ENCODE assay signal across 18 mouse cellular contexts in the genomic region with DNA sequence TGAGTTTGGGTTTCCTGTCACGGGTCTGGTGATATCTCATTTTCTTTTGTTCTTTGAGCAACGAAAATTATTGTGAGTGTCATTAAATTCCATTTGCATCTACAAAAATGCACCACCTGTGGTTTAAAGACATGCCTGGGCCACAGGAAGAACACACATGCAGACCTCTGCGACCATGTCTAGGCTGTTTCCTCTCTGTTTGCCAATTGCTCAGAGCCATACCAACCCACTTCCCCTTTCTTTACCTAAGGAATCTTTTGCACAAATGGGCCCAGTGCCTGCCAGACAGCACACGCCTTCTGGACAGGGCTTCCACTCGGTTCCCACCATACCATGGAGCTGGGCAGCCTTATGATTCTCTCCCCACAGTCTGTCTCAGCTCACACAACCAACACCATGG. TPM values are rescaled to one million over a fixed set of nuclear protein-coding genes. Genes with fewer than 3 reads are reported as not detected.
DNase-seq lines count a peak whose midpoint lies in the region; ATAC-seq and TF ChIP-seq lines count a peak whose summit lies in the region.
"Had no signal": no experiment of that assay in that cellular context is flagged by ENCODE, and none has a peak within 500 bp of the region (broad histone marks: within the 10 kb centered on the region; RNA-seq: fewer than 3 reads in every experiment).

No protein-coding gene starts in this region.

- H3K4me2 ChIP-seq in forebrain, embryonic 16.5 days (ENCODE audit: low read length), result no peak overlapping the region
- H3K4me2 ChIP-seq in forebrain, postnatal 0 days (ENCODE audit: low read depth), result no peak overlapping the region
- H3K4me2 ChIP-seq: midbrain, embryonic 15.5 days; neural tube, embryonic 13.5 days had no signal

- no peak overlapping the region for H3K4me3 ChIP-seq in forebrain, embryonic 16.5 days (replicated peaks; ENCODE audit: low read length)
- no peak overlapping the region for H3K4me3 ChIP-seq in forebrain, postnatal 0 days (ENCODE audit: low read depth, low read length)
- H3K4me3 ChIP-seq: erythroblast, embryonic 14.5 days; heart, adult 2 months; layer of hippocampus, adult 2 months; midbrain, embryonic 15.5 days; neural tube, embryonic 13.5 days had no signal

- no peak overlapping the region for H3K27ac ChIP-seq in forebrain, embryonic 16.5 days (ENCODE audit: low read length)
- H3K27ac ChIP-seq in forebrain, postnatal 0 days (ENCODE audit: low read depth, low read length), result no peak overlapping the region
- H3K27ac ChIP-seq: heart, adult 2 months; layer of hippocampus, adult 2 months; liver, embryonic 14.5 days; macrophage; midbrain, embryonic 15.5 days; neural tube, embryonic 13.5 days had no signal

- no peaks in the 10 kb centered on the region for H3K36me3 ChIP-seq in forebrain, embryonic 16.5 days (ENCODE audit: control insufficient read depth, insufficient read depth)
- peaks cover 6% of the 10 kb centered on the region; the same call in 1 of the 2 replicates for H3K36me3 ChIP-seq in forebrain, postnatal 0 days (ENCODE audit: insufficient read depth)
- H3K36me3 ChIP-seq: midbrain, embryonic 15.5 days had no signal

- ATAC-seq in forebrain, embryonic 16.5 days, result 0 out of 2 replicates have a peak, but pooled peaks have one; percentile 12
- no peak for ATAC-seq in forebrain, postnatal 0 days
- ATAC-seq in inflammation-experienced regulatory T-cells, adult 6 months, result peak; percentile 70
- ATAC-seq: midbrain, embryonic 15.5 days had no signal

- H3K4me1 ChIP-seq in forebrain, embryonic 16.5 days (replicated peaks; ENCODE audit: control insufficient read depth, insufficient read depth, low read length), result no peaks in the 10 kb centered on the region
- no peaks in the 10 kb centered on the region; the same call in 1 of the 2 replicates for H3K4me1 ChIP-seq in forebrain, postnatal 0 days (ENCODE audit: insufficient read depth)
- H3K4me1 ChIP-seq: midbrain, embryonic 15.5 days had no signal

- no peaks in the 10 kb centered on the region for H3K27me3 ChIP-seq in forebrain, embryonic 16.5 days (replicated peaks; ENCODE audit: control insufficient read depth, insufficient read depth, low read length)
- H3K27me3 ChIP-seq in forebrain, postnatal 0 days (ENCODE audit: insufficient read depth, low read length), result no peaks in the 10 kb centered on the region
- H3K27me3 ChIP-seq: midbrain, embryonic 15.5 days; neural tube, embryonic 13.5 days had no signal

- no peaks in the 10 kb centered on the region for H3K9me3 ChIP-seq in forebrain, embryonic 16.5 days (ENCODE audit: control insufficient read depth, low read length)
- no peaks in the 10 kb centered on the region for H3K9me3 ChIP-seq in forebrain, postnatal 0 days (ENCODE audit: low read length)
- H3K9me3 ChIP-seq: midbrain, embryonic 15.5 days; neural tube, embryonic 13.5 days had no signal

- WGBS in forebrain, embryonic 16.5 days, result 80% methylated on average over 5 of the region's 5 CpGs
- 73% methylated on average over 5 of the region's 5 CpGs for WGBS in forebrain, postnatal 0 days

- H3K9ac ChIP-seq in forebrain, embryonic 16.5 days (replicated peaks; ENCODE audit: low read depth, low read length), result no peak overlapping the region
- H3K9ac ChIP-seq in forebrain, postnatal 0 days, result no peak overlapping the region
- H3K9ac ChIP-seq: liver, embryonic 14.5 days; midbrain, embryonic 15.5 days; neural tube, embryonic 13.5 days had no signal

- TF ChIP-seq CTCF in forebrain, postnatal 0 days (IDR thresholded peaks at IDR 0.05; ENCODE audit: low read depth), result no peak

- no peak for DNase-seq in forebrain, postnatal 0 days
- DNase-seq in spleen, postnatal 36 days (ENCODE audit: low spot score in 2 of 2), result peak; percentile 22 to 29
- no peak for DNase-seq in spleen, postnatal 14 days (ENCODE audit: low spot score in 2 of 2)
- DNase-seq in thymus, postnatal 36 days, result peak; percentile 47 to 51
- DNase-seq in embryo, embryonic 10.5 days (ENCODE audit: low spot score), result no peak
- no peak for DNase-seq in layer of hippocampus, adult 8-10 months (ENCODE audit: low spot score in 2 of 2)
- DNase-seq: cerebellum, adult 9-10 months; heart, adult 2 months; heart, postnatal 14 days; left cerebral cortex, postnatal 4 days had no signal

RNA-seq across cellular contexts. Expression of gene St8sia1, which starts 48.8 kb away (rescaled TPM):
- polyA plus RNA-seq in forebrain, embryonic 16.5 days (2015; fragmentation: Nextera tagmentation; extraction: Ambion mirVana), result 6.4 and 6.7 TPM in 2 replicates
- 10.8 and 15.5 TPM in 2 replicates for total RNA-seq in forebrain, postnatal 0 days (2014; rRNA removed)
- polyA plus RNA-seq in forebrain, postnatal 0 days (2015; fragmentation: Nextera tagmentation; extraction: Ambion mirVana), result 2.3 and 3.5 TPM in 2 replicates
- polyA plus RNA-seq in inflammation-experienced regulatory T-cells, adult 6 months (2017; shearing (Covaris generic)), result 10 to 100 TPM in 2 of 3 experiments, 1 to 10 TPM in 1; 1.3 to 14.6 (median 12.7) TPM
- 10 to 100 TPM; 37.2 to 46.1 (median 37.9) TPM for total RNA-seq in layer of hippocampus, adult 8-10 months (2022)
- polyA plus RNA-seq: erythroblast, embryonic 14.5 days had no signal

Comparison
In these comparisons a context has a peak if more than half of its experiments do, and no peak if none do; other contexts are left out.
1. DNase-seq: peak in spleen, postnatal 36 days (2 of 2) and thymus, postnatal 36 days (2 of 2); none in forebrain, postnatal 0 days (single experiment), spleen, postnatal 14 days (0 of 2), embryo, embryonic 10.5 days (single experiment) and layer of hippocampus, adult 8-10 months (0 of 2).